Mouse (Mus musculus) embryo, embryonic 10 days (tissue): Measurements from ENCODE around the gene Ccdc85a.
A peak's percentile ranks its signal among the peaks of the same experiment; 100 is the strongest.

Source experiments
- DNase-seq: peaks from one replicate; pipeline ENCODE4 v3.0.0-alpha.2; 2015; ENCODE audit warnings: low spot score

The Ccdc85a gene

GRCm38 (mm10) chr11:28583911-28584434 lies at the start of gene Ccdc85a:
Gene Ccdc85a, minus strand, starts transcription at chr11:28584324.
- peak; percentile 94 for DNase-seq

- DNase-seq = peak; percentile 79
Measured at GRCm38 (mm10) chr11:28633571-28634125, 49.5 kb upstream of the Ccdc85a start.

- no peak for DNase-seq
Measured at GRCm38 (mm10) chr11:28633093-28633492, 49.0 kb upstream of the Ccdc85a start.

- no peak for DNase-seq
Measured at GRCm38 (mm10) chr11:28630771-28631170, 46.6 kb upstream of the Ccdc85a start.

DNA sequence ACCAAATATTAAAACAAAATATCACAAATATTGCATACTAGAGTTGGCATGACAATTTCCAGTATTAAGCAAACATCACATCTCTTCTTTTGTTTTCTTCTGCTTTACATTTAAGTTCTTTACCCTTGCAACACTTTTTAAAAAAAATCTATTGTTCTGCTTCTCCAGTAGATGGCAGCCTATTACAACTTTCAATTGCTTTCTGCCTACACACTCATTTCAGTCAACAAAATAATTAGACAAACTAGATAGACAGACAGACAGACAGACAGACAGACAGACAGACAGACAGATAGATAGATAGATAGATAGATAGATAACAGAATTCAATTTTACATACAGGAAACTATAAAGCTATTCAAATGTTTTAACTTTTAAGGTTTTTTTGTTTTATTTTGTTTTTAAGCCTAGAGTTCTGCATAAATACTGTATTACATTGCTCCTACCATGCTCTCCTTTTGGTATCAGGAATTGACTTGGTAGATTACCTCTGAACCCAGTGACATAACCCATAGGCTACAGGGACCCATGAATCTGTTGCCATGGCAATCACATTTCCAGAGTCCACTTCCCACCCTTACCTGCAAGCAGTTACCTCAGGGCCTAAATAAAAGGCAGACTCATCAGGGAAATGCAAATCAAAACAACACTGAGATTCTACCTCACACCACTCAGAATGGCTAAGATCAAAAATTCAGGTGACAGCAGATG lies 26.8 kb upstream of the Ccdc85a start:
- DNase-seq = peak; percentile 69

DNA sequence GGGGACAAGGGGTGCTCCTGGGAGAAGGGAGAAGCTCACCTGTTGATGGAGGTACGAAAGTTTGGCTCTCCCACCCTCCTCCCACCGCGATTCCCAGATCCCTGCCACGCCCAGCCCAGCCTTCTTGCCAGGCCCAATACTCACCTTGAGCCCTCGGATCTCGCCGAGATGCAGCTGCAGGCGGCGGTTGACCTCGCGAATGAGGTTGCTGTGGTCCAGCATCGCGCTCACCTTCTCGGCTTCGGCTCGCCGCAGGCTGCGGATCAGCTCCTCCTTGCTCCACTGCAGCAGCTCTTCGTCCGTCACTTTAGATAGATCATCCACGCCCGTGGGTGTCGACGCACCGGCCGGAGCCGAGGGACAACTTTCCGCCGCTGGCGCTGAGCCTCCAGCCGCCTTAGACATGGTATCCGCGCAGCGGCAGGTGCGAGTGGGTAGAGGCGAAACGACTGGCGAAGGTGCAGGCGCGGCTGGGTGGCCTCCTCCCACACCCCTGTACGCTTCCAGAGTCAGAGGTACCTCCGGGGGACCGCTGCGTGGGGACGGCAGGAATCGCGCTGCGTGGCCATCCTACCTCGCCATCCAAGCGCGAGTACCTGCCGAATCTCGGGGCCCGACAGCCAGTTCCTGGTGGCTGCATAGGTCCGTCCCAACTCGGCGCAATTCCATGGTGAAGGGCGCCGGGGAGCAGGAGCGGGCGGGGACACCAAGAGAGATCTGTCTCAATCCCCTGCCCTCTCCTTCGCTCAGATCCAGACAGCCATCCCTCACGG lies 800 bp downstream of the Ccdc85a start:
- peak; percentile 24 for DNase-seq

DNA sequence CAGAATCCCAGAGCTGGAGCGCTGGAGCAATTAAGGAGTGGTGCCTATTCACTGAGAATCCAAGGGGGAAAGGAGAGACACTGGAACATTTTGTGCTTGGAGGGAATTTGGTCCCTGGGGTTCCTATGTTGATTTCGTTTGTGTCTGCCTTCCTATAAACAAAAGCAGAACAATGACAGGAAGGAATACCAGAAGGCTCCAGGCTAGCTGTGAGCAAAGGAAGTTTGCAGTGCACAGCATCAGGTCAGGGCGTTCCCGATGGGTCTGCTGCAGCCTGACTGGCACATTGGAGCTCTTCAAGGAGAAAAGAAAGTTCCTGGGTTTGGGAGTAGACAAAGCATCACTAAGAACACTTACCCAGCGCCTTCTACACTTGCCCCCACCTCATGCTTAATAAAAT lies 1.9 kb downstream of the Ccdc85a start:
- no peak for DNase-seq

DNA sequence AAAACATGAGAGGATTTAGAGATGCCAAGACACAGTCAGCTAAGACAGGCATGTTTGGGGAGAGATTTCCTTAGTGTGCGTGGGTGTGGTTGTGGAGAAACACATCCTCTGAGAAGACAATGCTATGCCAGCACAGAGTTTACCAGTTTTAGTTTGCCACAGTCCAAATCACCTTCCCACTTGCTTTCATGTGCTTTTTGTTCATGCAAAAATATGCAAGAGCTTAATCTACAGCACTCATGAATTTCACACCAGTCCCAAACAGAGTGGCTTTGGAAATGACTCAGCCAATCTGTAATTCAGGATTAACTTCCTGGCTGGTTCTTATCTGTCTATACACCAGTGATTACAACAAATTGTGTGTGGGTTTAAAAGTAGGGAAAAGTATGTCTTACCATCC lies 11.7 kb downstream of the Ccdc85a start:
- DNase-seq = no peak

DNA sequence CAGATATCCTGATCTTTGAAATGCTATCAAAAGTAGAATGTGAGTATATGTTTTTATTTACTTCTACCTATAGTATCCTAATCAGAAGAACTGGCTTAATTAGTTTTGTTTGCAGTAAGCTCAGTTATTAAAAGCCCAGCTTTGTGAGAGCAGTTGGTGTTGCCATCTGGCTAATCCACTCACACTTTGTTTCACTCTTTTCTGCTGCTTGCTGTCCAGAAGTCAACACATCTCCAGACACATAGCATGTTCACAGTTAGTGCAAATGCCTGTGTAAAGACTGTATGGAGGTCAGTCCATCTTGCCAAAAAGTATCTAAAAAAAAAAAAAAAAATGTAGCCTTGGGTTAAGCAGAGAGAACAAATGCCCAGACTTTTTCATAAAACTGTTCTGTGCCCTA lies 27.7 kb downstream of the Ccdc85a start:
- no peak for DNase-seq

GRCm38 (mm10) chr11:28543429-28543828 lies 40.7 kb downstream of the Ccdc85a start:
- DNase-seq = no peak

DNA sequence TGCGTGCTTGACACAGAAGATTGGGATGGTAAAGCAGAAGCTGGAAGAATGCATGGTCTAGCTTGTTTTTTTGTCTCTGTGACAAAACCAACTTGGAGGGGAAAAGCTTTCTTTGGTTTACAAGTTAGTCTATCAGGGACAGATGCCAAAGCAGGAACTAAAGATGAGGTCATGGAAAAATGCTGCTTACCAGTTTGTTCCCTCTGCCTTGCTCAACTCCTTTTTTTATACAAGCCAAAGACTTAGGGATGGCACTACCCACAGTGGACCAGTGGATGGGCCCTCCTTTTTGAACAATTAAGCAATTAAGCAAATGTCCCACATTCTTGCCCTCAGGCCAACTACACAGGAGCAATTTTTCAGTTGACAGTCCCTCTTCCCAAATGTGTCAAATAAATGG lies 42.8 kb downstream of the Ccdc85a start:
- DNase-seq = no peak

DNA sequence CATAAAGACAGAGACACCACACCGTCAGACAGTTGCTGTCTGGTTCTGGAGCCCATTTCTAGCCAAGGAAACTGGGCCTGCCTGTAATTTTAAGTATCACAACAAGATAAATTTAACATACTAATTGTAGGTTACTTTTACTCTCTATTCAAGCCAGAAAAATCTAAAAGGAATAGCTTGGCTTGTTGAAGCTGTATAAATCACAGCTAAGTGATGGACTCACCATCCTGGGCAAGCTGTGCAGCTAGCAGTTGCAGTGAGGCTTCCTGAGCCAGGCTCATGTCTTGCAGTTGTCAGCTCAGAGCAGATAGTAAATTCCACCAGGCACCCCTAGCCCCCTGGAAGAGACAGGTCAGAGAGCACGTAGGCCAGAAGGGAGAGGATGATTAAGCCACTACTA lies 50.8 kb downstream of the Ccdc85a start:
- DNase-seq = no peak

DNA sequence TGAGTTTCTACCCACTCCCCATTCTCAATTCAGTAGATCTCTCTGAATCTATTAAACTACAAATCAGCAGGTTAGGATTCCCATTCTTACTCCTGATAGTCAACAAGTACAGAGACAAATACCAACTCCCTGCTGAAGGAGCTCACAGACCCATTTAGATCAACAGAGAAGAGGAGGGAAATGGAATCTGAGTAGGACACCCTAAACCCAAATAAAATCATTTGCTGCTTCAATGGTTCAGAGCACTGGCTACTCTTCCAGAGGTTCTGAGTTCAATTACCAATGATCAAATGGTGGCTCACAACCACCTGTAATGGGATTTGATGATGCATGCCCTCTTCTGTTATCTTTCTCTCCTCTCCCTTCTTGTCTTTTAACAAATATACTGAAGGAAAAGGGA lies 82.9 kb downstream of the Ccdc85a start:
- DNase-seq = no peak

DNA sequence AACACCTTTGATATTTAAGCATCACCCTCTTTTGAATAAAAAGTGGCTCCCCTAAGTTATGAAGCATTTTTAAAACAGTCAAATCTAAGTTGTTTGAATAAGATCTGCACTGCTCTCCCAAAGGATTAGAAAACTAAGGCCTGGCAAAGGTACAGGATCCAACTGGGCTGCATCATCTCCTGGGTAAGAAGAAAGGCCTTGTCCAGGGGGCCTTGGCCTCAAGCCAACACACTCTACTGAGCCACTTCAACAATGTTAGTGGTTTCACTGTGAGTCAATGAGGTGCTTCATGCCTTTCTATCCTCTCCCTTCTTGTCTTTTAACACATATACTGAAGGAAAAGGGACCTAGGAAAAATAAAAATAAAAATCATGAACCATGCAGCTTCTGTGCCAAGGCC lies 87.1 kb downstream of the Ccdc85a start:
- DNase-seq = no peak

DNA sequence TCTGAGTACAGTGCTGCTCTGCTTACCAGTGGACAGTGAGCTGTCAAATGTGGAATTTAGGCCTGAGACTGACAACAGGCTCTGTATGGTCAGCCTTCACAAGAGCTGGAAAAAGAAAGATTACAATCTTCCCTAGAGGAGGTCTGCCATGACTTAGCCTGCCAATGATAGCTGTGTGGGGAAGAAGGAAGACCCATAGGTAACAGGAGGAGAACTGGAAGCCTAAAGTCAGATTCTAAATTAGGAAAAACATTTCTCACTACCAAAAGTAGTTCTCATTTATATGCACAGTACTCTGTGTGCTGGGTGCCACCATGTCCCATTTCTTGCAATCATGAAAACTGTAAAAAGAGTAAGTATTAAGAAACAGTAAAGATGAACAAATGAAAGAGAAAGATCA lies 90.8 kb downstream of the Ccdc85a start:
- DNase-seq = no peak

GRCm38 (mm10) chr11:28491330-28491729 lies 92.8 kb downstream of the Ccdc85a start:
- DNase-seq = no peak

GRCm38 (mm10) chr11:28484083-28484729 lies 99.9 kb downstream of the Ccdc85a start:
- DNase-seq = no peak

GRCm38 (mm10) chr11:28477088-28477487 lies 107.0 kb downstream of the Ccdc85a start:
- DNase-seq = no peak

DNA sequence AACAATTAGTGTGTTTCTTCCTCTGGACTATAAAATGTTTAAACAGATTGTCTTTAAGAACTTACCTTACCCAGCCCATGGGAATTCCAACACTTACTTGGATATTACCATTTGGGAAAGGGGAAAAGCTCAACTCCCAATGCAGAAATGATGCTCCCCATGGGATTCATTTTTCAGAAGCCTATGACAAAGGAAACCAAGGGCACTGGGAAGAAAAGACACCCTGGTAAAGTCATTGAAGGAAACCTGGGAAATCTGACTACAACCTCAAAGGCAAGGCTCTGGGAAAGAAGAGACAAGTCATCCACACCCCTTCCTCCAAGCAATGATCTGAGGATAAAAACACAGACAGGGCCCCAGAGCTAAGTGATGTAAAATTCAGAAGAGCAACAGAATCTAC lies 118.4 kb downstream of the Ccdc85a start:
- no peak for DNase-seq

DNA sequence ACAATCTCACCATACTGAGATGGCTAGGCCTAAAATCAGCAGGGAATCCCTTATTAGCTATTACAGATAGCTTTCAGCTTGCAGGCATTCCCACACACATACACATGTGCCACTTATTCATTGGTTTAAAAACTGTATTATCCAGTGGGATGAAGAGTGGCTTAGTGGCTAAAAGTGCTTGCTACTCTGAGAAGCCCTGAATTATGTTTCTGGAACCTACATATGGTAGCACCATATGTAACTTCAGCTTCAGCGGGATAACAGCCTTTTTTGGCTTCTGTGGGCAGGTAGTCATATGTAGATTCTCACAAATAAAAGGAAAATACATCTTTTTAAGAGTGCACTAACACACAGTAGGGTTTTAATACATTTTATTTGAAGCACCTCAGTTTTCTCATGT lies 119.2 kb downstream of the Ccdc85a start:
- no peak for DNase-seq

DNA sequence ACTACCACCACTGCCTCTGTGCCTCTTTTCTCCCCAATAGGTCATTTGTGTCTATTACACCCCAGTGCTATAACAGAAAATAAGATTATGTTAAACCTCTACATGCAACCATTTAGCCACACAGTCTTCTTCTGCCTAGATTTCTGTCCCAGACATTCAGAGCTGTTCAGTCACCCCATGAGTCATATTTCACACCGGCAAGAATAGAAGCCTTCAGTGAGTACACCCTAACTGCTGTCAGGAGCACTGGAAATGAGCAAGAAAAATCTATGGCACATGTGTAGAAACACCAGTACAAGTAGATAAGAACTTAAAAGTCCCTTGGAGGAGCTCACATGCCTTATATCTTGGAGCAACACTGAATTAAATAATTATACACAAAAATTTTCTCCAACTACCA lies 125.0 kb downstream of the Ccdc85a start:
- DNase-seq = no peak

GRCm38 (mm10) chr11:28439877-28440276 lies 144.2 kb downstream of the Ccdc85a start:
- no peak for DNase-seq
